Comparison of ENCODE assay signal across 8 mouse cellular contexts in genomic region chr2:163330742-163331141, GRCm38 (mm10).
DNase-seq lines count a peak whose midpoint lies in the region; ATAC-seq and TF ChIP-seq lines count a peak whose summit lies in the region.

No protein-coding gene starts in this region.

- peak; percentile 85 for TF ChIP-seq CTCF in liver, postnatal 0 days (IDR thresholded peaks at IDR 0.05; ENCODE audit: low read depth)
- peak; percentile 91 for TF ChIP-seq CTCF in lung, postnatal 0 days (IDR thresholded peaks at IDR 0.05)

- no peak overlapping the region for H3K4me3 ChIP-seq in forebrain, embryonic 10.5 days
- no peak overlapping the region for H3K4me3 ChIP-seq in forebrain, embryonic 13.5 days
- no peak overlapping the region for H3K4me3 ChIP-seq in liver, postnatal 0 days (ENCODE audit: low read depth, low read length)
- H3K4me3 ChIP-seq in liver, embryonic 11.5 days (ENCODE audit: low read depth, low read length), result no peak overlapping the region
- no peak overlapping the region for H3K4me3 ChIP-seq in lung, postnatal 0 days (ENCODE audit: low read depth, low read length)

- H3K27ac ChIP-seq in forebrain, embryonic 10.5 days, result no peak overlapping the region
- no peak overlapping the region for H3K27ac ChIP-seq in forebrain, embryonic 13.5 days
- H3K27ac ChIP-seq in liver, postnatal 0 days (ENCODE audit: low read depth), result no peak overlapping the region
- H3K27ac ChIP-seq in liver, embryonic 11.5 days (ENCODE audit: low read depth, low read length), result no peak overlapping the region
- H3K27ac ChIP-seq in lung, postnatal 0 days (ENCODE audit: low read length), result no peak overlapping the region

- H3K9me3 ChIP-seq in forebrain, embryonic 10.5 days, result no peaks in the 10 kb centered on the region
- H3K9me3 ChIP-seq in forebrain, embryonic 13.5 days (replicated peaks), result no peaks in the 10 kb centered on the region
- no peaks in the 10 kb centered on the region for H3K9me3 ChIP-seq in liver, postnatal 0 days (ENCODE audit: low read length)
- H3K9me3 ChIP-seq in liver, embryonic 11.5 days (ENCODE audit: control insufficient read depth, low read length), result no peaks in the 10 kb centered on the region
- H3K9me3 ChIP-seq in lung, postnatal 0 days (ENCODE audit: low read length), result no peaks in the 10 kb centered on the region

- 32% methylated on average over 7 of the region's 7 CpGs for WGBS in forebrain, embryonic 10.5 days
- WGBS in forebrain, embryonic 13.5 days, result 25% methylated on average over 7 of the region's 7 CpGs
- 20% methylated on average over 7 of the region's 7 CpGs for WGBS in liver, postnatal 0 days (ENCODE audit: insufficient replicate concordance)
- 29% methylated on average over 7 of the region's 7 CpGs for WGBS in liver, embryonic 11.5 days
- 20% methylated on average over 7 of the region's 7 CpGs for WGBS in lung, postnatal 0 days

- H3K4me1 ChIP-seq in forebrain, embryonic 10.5 days, result no peaks in the 10 kb centered on the region
- H3K4me1 ChIP-seq in forebrain, embryonic 13.5 days, result no peaks in the 10 kb centered on the region
- no peaks in the 10 kb centered on the region for H3K4me1 ChIP-seq in liver, postnatal 0 days (ENCODE audit: insufficient read depth)
- no peaks in the 10 kb centered on the region for H3K4me1 ChIP-seq in liver, embryonic 11.5 days (replicated peaks; ENCODE audit: control insufficient read depth, insufficient read depth, low read length)
- no peaks in the 10 kb centered on the region for H3K4me1 ChIP-seq in lung, postnatal 0 days (ENCODE audit: insufficient read depth, low read depth, low read length)

- peaks cover 11% of the 10 kb centered on the region; the same call in 1 of the 2 replicates for H3K36me3 ChIP-seq in forebrain, embryonic 10.5 days (replicated peaks)
- H3K36me3 ChIP-seq in forebrain, embryonic 13.5 days (ENCODE audit: poor library complexity, severe bottlenecking), result no peaks in the 10 kb centered on the region
- H3K36me3 ChIP-seq in liver, postnatal 0 days (replicated peaks; ENCODE audit: insufficient read depth, low read length), result no peaks in the 10 kb centered on the region
- H3K36me3 ChIP-seq in liver, embryonic 11.5 days (ENCODE audit: control insufficient read depth, insufficient read depth, low read length), result no peaks in the 10 kb centered on the region
- H3K36me3 ChIP-seq in lung, postnatal 0 days (ENCODE audit: insufficient read depth, low read length), result no peaks in the 10 kb centered on the region

- DNase-seq in forebrain, embryonic 10.5 days (ENCODE audit: extremely low spot score, low spot score), result peak; percentile 21
- DNase-seq in liver, postnatal 0 days, result no peak
- DNase-seq in liver, embryonic 11.5 days (ENCODE audit: low spot score), result no peak
- peak; percentile 72 for DNase-seq in ZHBTc4 (ENCODE audit: low read depth, low spot score)
- DNase-seq in frontal cortex, adult 2 months (ENCODE audit: extremely low spot score in 1 of 2, low spot score in 1 of 2), result peak; percentile 49 to 87
- peak; percentile 67 for DNase-seq in lung, postnatal 0 days (ENCODE audit: low spot score)
- DNase-seq in spleen, postnatal 14 days (ENCODE audit: low spot score in 2 of 2), result no peak

- no peak for ATAC-seq in forebrain, embryonic 13.5 days
- no peak for ATAC-seq in liver, postnatal 0 days
- no peak for ATAC-seq in liver, embryonic 11.5 days (replicated peaks; ENCODE audit: low FRiP score)
- ATAC-seq in lung, postnatal 0 days, result no peak

- no peaks in the 10 kb centered on the region; the same call in none of the 2 replicates for H3K27me3 ChIP-seq in forebrain, embryonic 10.5 days (ENCODE audit: poor library complexity, severe bottlenecking)
- peaks cover 6% of the 10 kb centered on the region; the same call in 1 of the 2 replicates for H3K27me3 ChIP-seq in forebrain, embryonic 13.5 days
- no peaks in the 10 kb centered on the region for H3K27me3 ChIP-seq in liver, postnatal 0 days (ENCODE audit: insufficient read depth, low read length)
- H3K27me3 ChIP-seq in liver, embryonic 11.5 days (replicated peaks; ENCODE audit: control insufficient read depth, insufficient read depth, low read length), result no peaks in the 10 kb centered on the region; the same call in 1 of the 2 replicates
- H3K27me3 ChIP-seq in lung, postnatal 0 days (replicated peaks; ENCODE audit: insufficient read depth, low read length), result no peaks in the 10 kb centered on the region

- TF ChIP-seq EP300 in liver, postnatal 0 days (IDR thresholded peaks at IDR 0.05; ENCODE audit: low read depth), result no peak
- no peak for TF ChIP-seq EP300 in lung, postnatal 0 days (IDR thresholded peaks at IDR 0.05)

- no peak overlapping the region for H3K4me2 ChIP-seq in forebrain, embryonic 13.5 days
- H3K4me2 ChIP-seq in liver, postnatal 0 days (ENCODE audit: low read depth, low read length), result no peak overlapping the region
- H3K4me2 ChIP-seq in liver, embryonic 11.5 days, result no peak overlapping the region
- no peak overlapping the region for H3K4me2 ChIP-seq in lung, postnatal 0 days (replicated peaks; ENCODE audit: low read depth, low read length)

- H3K9ac ChIP-seq in forebrain, embryonic 13.5 days, result no peak overlapping the region
- no peak overlapping the region for H3K9ac ChIP-seq in liver, postnatal 0 days (replicated peaks)
- no peak overlapping the region for H3K9ac ChIP-seq in liver, embryonic 11.5 days (ENCODE audit: low read depth, low read length)
- H3K9ac ChIP-seq in lung, postnatal 0 days (replicated peaks; ENCODE audit: low read depth), result no peak overlapping the region

Comparison
In these comparisons a context has a peak if more than half of its experiments do, and no peak if none do; other contexts are left out.
1. DNase-seq: peak in forebrain, embryonic 10.5 days (single experiment), ZHBTc4 (single experiment), frontal cortex, adult 2 months (2 of 2) and lung, postnatal 0 days (single experiment); none in liver, postnatal 0 days (single experiment), liver, embryonic 11.5 days (single experiment) and spleen, postnatal 14 days (0 of 2).